13 mouse cellular contexts compared by ENCODE assay signal in genomic region chr9:59232682-59233081, GRCm38 (mm10). TPM values are rescaled to one million over a fixed set of nuclear protein-coding genes. Genes with fewer than 3 reads are reported as not detected.
DNase-seq lines count a peak whose midpoint lies in the region.
"Had no signal": no experiment of that assay in that cellular context is flagged by ENCODE, and none has a peak within 500 bp of the region (broad histone marks: within the 10 kb centered on the region; RNA-seq: fewer than 3 reads in every experiment).

No protein-coding gene starts in this region.

- intact Hi-C loops in left cerebral cortex, postnatal 36 days (cut with DNase I): no loop called here

- peak; percentile 14 to 30 for DNase-seq in left cerebral cortex, adult 18-20 months (ENCODE audit: low spot score in 2 of 2)
- DNase-seq in left cerebral cortex, adult 11 months (ENCODE audit: low spot score): no peak
- DNase-seq in right cerebral cortex, adult 2 months (ENCODE audit: low spot score in 2 of 2): peak; percentile 37 to 48
- no peak for DNase-seq in right cerebral cortex, postnatal 25 days
- DNase-seq in left cerebral cortex, postnatal 36 days (ENCODE audit: low spot score in 2 of 2): peak; percentile 26 to 49
- no peak for DNase-seq in kidney, postnatal 36 days
- no peak for DNase-seq in adrenal gland, adult 2 months
- DNase-seq: B cell, adult 2 months; cerebellum, adult 9-10 months; heart, adult 11 months; kidney, adult 8-10 months; kidney, postnatal 25 days; thymus, postnatal 36 days had no signal

RNA-seq across cellular contexts. Expression of gene Adpgk, which starts 58.7 kb away (rescaled TPM):
- total RNA-seq in left cerebral cortex, adult 18-20 months (2021): 10 to 100 TPM; 13.6 to 16.3 TPM
- 10 to 100 TPM; 14.8 to 16.2 TPM for total RNA-seq in left cerebral cortex, postnatal 36 days (2021)
- total RNA-seq in adrenal gland, adult 2 months (2021): 10 to 100 TPM; 28.0 to 28.6 TPM
- 25.2 and 25.8 TPM in 2 replicates for polyA plus RNA-seq in adrenal gland, adult 2 months (2012; rRNA removed)

Comparison
In these comparisons a context has a peak if more than half of its experiments do, and no peak if none do; other contexts are left out.
1. DNase-seq: peak in left cerebral cortex, adult 18-20 months (2 of 2), right cerebral cortex, adult 2 months (2 of 2) and left cerebral cortex, postnatal 36 days (2 of 2); none in left cerebral cortex, adult 11 months (single experiment), right cerebral cortex, postnatal 25 days (single experiment), kidney, postnatal 36 days (0 of 2) and adrenal gland, adult 2 months (single experiment).